ENCODE assay signal across 8 mouse cellular contexts in the genomic region with DNA sequence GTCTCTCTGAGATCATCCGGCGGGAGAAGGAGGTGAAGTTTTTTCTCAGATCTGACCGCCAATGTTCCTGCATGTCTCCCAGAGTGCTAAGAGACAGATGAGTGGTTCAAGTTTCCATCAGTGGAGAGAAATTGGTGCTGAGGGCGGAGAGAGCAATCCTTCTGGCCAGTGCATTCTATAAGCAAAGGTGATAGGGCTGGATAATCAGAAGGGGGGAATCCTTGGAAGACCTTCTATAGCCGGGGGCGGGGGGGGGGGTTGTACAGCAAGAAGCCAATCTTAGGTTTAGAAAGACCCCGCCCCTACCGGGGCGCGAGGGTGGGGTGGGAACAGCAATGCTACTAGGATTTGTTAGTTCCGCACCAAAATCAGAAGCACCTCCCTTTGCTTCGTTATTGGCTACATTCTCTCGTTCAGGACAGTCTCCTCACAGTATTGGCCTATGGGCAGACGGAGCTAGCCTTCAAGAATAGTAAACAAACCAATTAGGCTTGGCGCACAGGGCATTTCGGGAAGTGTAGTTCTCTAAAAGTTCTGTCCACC. TPM values are rescaled to one million over a fixed set of nuclear protein-coding genes. Genes with fewer than 3 reads are reported as not detected.
A peak's percentile ranks its signal among the peaks of the same experiment; 100 is the strongest.
DNase-seq lines count a peak whose midpoint lies in the region; ATAC-seq and TF ChIP-seq lines count a peak whose summit lies in the region.

No protein-coding gene starts in this region.

- no peaks in the 10 kb centered on the region for H3K27me3 ChIP-seq in erythroblast, embryonic 14.5 days (ENCODE audit: control insufficient read depth)
- no peaks in the 10 kb centered on the region for H3K27me3 ChIP-seq in heart, embryonic 11.5 days (ENCODE audit: control insufficient read depth, insufficient read depth, low read length)
- no peaks in the 10 kb centered on the region for H3K27me3 ChIP-seq in kidney, embryonic 16.5 days (ENCODE audit: insufficient read depth, low read length)
- H3K27me3 ChIP-seq in liver, adult 2 months (ENCODE audit: control insufficient read depth, insufficient read depth, low read length): no peaks in the 10 kb centered on the region
- no peaks in the 10 kb centered on the region for H3K27me3 ChIP-seq in myocyte (ENCODE audit: control insufficient read depth, insufficient read depth, insufficient read length)
- H3K27me3 ChIP-seq in splenic B cell, adult 2 months (ENCODE audit: control insufficient read depth, insufficient read depth, low read length, poor library complexity, severe bottlenecking): no peaks in the 10 kb centered on the region

- peak overlapping the region; percentile 94; the same call in 1 of the 2 replicates for H3K27ac ChIP-seq in heart, embryonic 11.5 days (ENCODE audit: low read depth, low read length)
- H3K27ac ChIP-seq in kidney, embryonic 16.5 days (ENCODE audit: low read length): peak overlapping the region; percentile 88; the same call in 1 of the 2 replicates
- H3K27ac ChIP-seq in liver, adult 2 months (replicated peaks; ENCODE audit: insufficient read depth, low read depth, low read length): peak overlapping the region; percentile 53

- WGBS in heart, embryonic 11.5 days (ENCODE audit: insufficient replicate concordance): under 1% methylated on average over 16 of the region's 16 CpGs
- WGBS in kidney, embryonic 16.5 days: 0% methylated on average over 15 of the region's 16 CpGs
- WGBS in liver, adult 2 months: under 1% methylated on average over 16 of the region's 16 CpGs

- peak overlapping the region; percentile 77 for H3K4me3 ChIP-seq in erythroblast, embryonic 14.5 days (replicated peaks)
- peak overlapping the region; percentile 91 for H3K4me3 ChIP-seq in heart, embryonic 11.5 days (ENCODE audit: low read depth, low read length)
- H3K4me3 ChIP-seq in kidney, embryonic 16.5 days (ENCODE audit: low read length): peak overlapping the region; percentile 87
- H3K4me3 ChIP-seq in liver, adult 2 months (ENCODE audit: insufficient read depth, low read depth, low read length): peak overlapping the region; percentile 87
- peak overlapping the region; percentile 65 for H3K4me3 ChIP-seq in myocyte

- no peak for TF ChIP-seq CTCF in liver, adult 2 months (IDR thresholded peaks at IDR 0.05; ENCODE audit: low read depth, low read length)

- peak overlapping the region; percentile 85 for H3ac ChIP-seq in myocyte (ENCODE audit: control insufficient read depth, insufficient read length)

- H3K79me2 ChIP-seq in liver, adult 2 months (ENCODE audit: control insufficient read depth, insufficient read depth, low read length): peaks cover 10% of the 10 kb centered on the region
- H3K79me2 ChIP-seq in myocyte (ENCODE audit: control insufficient read depth, insufficient read depth): peaks cover 35% of the 10 kb centered on the region

- ATAC-seq in heart, embryonic 11.5 days (replicated peaks; ENCODE audit: insufficient number of reproducible peaks, low FRiP score, low TSS enrichment): peak; percentile 89
- peak; percentile 94 for ATAC-seq in kidney, embryonic 16.5 days (ENCODE audit: low FRiP score, low TSS enrichment)

- H3K4me1 ChIP-seq in erythroblast, embryonic 14.5 days (ENCODE audit: control insufficient read depth): peaks cover 27% of the 10 kb centered on the region
- H3K4me1 ChIP-seq in heart, embryonic 11.5 days (ENCODE audit: control insufficient read depth, insufficient read depth, low read length): no peaks in the 10 kb centered on the region
- H3K4me1 ChIP-seq in kidney, embryonic 16.5 days (ENCODE audit: insufficient read depth, low read length): peaks cover 13% of the 10 kb centered on the region
- H3K4me1 ChIP-seq in liver, adult 2 months (ENCODE audit: control insufficient read depth, insufficient read depth, low read length): peaks cover 9% of the 10 kb centered on the region

- no peak for TF ChIP-seq POLR2A in liver, adult 2 months (IDR thresholded peaks at IDR 0.05; ENCODE audit: extremely low read depth, insufficient read depth, low read length)
- no peak for TF ChIP-seq POLR2A in myocyte (IDR thresholded peaks at IDR 0.05; ENCODE audit: insufficient read length, low read depth)

- no peaks in the 10 kb centered on the region for H3K9me3 ChIP-seq in erythroblast, embryonic 14.5 days (ENCODE audit: control insufficient read depth, low read length)
- H3K9me3 ChIP-seq in heart, embryonic 11.5 days (replicated peaks; ENCODE audit: control insufficient read depth, low read length): no peaks in the 10 kb centered on the region
- no peaks in the 10 kb centered on the region for H3K9me3 ChIP-seq in kidney, embryonic 16.5 days (ENCODE audit: low read length)

- H3K4me2 ChIP-seq in heart, embryonic 11.5 days: peak overlapping the region; percentile 97
- H3K4me2 ChIP-seq in kidney, embryonic 16.5 days (replicated peaks; ENCODE audit: low read depth, low read length): peak overlapping the region; percentile 98
- H3K4me2 ChIP-seq in myocyte (ENCODE audit: low read depth): peak overlapping the region; percentile 98

- peak; percentile 75 to 80 for DNase-seq in B cell, adult 2 months
- DNase-seq in brain, adult 2 months (ENCODE audit: low read depth, low spot score): peak; percentile 99
- DNase-seq in liver, adult 2 months (ENCODE audit: extremely low read depth, low read depth, low spot score): peak; percentile 99
- DNase-seq in splenic B cell, adult 2 months (ENCODE audit: low read depth, low spot score): peak; percentile 94

- H3K9ac ChIP-seq in heart, embryonic 11.5 days (ENCODE audit: low read depth, low read length): peak overlapping the region; percentile 90
- peak overlapping the region; percentile 96 for H3K9ac ChIP-seq in kidney, embryonic 16.5 days (replicated peaks; ENCODE audit: low read length)
- H3K9ac ChIP-seq in liver, adult 2 months (ENCODE audit: low read depth, low read length): peak overlapping the region; percentile 72

- no peaks in the 10 kb centered on the region for H3K36me3 ChIP-seq in erythroblast, embryonic 14.5 days (ENCODE audit: control insufficient read depth)
- no peaks in the 10 kb centered on the region for H3K36me3 ChIP-seq in heart, embryonic 11.5 days (ENCODE audit: control insufficient read depth, insufficient read depth, low read length)
- H3K36me3 ChIP-seq in kidney, embryonic 16.5 days (ENCODE audit: insufficient read depth, low read length): no peaks in the 10 kb centered on the region
- no peaks in the 10 kb centered on the region for H3K36me3 ChIP-seq in liver, adult 2 months (ENCODE audit: control insufficient read depth, insufficient read depth, low read length)
- no peaks in the 10 kb centered on the region for H3K36me3 ChIP-seq in myocyte (ENCODE audit: control insufficient read depth, insufficient read depth)
- H3K36me3 ChIP-seq in splenic B cell, adult 2 months (ENCODE audit: control insufficient read depth, insufficient read depth, low read length, poor library complexity, severe bottlenecking): no peaks in the 10 kb centered on the region

TF ChIP-seq in myocyte, 11 proteins besides CTCF, POLR2A, EP300 and RAD21:
- TF ChIP-seq POLR2AphosphoS2 (IDR thresholded peaks at IDR 0.05; ENCODE audit: insufficient read length, low read depth) (no peak), MYOG (IDR thresholded peaks at IDR 0.05; ENCODE audit: control insufficient read depth in 1 of 3, insufficient read depth in 1 of 3, insufficient read length in 2 of 3, low read depth in 2 of 3) (no peak), CEBPB (IDR thresholded peaks at IDR 0.05; ENCODE audit: insufficient read depth, poor library complexity, severe bottlenecking) (no peak), E2F4 (IDR thresholded peaks at IDR 0.05; ENCODE audit: insufficient read depth) (no peak)

RNA-seq across cellular contexts. Expression of gene Stxbp5, which starts 0.9 kb away (rescaled TPM):
- 0.24 and 0.30 TPM in 2 replicates for polyA plus RNA-seq in erythroblast, embryonic 14.5 days (2012)
- polyA plus RNA-seq in heart, embryonic 11.5 days (2014; fragmentation: Nextera tagmentation; extraction: Ambion mirVana): 4.9 and 5.5 TPM in 2 replicates
- polyA plus RNA-seq in kidney, embryonic 16.5 days (2015; fragmentation: Nextera tagmentation; extraction: Ambion mirVana): 3.6 TPM in 2 replicates
- 8.4 and 8.5 TPM in 2 replicates for total RNA-seq in liver, adult 2 months (2014; rRNA removed)
- 5.2 and 6.1 TPM in 2 replicates for polyA plus RNA-seq in liver, adult 2 months (2012; rRNA removed)
- 4.2 TPM for polyA plus RNA-seq in myocyte (2012; fragmentation: generic; extraction: Trizol)

Comparison
In these comparisons a context has a peak if more than half of its experiments do, and no peak if none do; other contexts are left out.
1. Peak in every context shown above with its lines: DNase-seq, ATAC-seq, H3K4me3 ChIP-seq and H3K27ac ChIP-seq.